Mouse (Mus musculus) right cerebral cortex, postnatal 36 days (tissue): ENCODE results near the gene Cct5.
"Not testable (repeated sequence)": the region's sequence is repeated elsewhere in the genome, so short reads cannot be mapped to it uniquely, and the experiment has no call there.

Experiments used
- DNase-seq, 2 experiments: peaks; one replicate each; pipeline ENCODE4 v3.0.0; 2022; ENCODE audit warnings: low spot score in 2 of 2, mixed read lengths in 1 of 2

Gene Cct5

GRCm38 (mm10) chr15:31599834-31600233 is 1.8 kb downstream of the Cct5 start:
- DNase-seq = no peak

GRCm38 (mm10) chr15:31595651-31596050 is 6.0 kb downstream of the Cct5 start:
- no peak for DNase-seq

DNA sequence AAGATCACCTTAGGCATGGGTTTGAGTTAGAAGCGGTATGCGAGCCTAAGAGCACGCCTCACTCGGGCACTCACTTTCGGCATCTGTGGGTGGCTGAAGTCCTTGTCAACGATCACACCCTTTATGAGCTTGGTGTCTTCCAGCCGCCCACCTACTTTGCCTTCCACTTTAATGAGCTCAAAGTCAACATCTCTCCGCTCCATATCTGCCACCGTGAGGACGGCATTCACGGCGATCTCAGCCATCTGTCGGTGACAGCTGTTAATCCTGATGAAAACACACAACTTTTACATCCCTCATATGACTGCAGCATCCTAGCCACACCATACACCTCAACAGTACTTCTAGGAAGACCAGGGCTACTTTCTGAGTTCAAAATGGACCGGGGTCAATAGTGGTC is 7.3 kb downstream of the Cct5 start:
- DNase-seq = no peak

- no peak for DNase-seq
These were observed 9.1 kb downstream of the Cct5 start for GRCm38 (mm10) chr15:31592531-31592930.

- DNase-seq = no peak
These were observed 11.4 kb downstream of the Cct5 start for GRCm38 (mm10) chr15:31590176-31590575.

GRCm38 (mm10) chr15:31588989-31589640 is 12.5 kb downstream of the Cct5 start:
- no peak for DNase-seq

DNA sequence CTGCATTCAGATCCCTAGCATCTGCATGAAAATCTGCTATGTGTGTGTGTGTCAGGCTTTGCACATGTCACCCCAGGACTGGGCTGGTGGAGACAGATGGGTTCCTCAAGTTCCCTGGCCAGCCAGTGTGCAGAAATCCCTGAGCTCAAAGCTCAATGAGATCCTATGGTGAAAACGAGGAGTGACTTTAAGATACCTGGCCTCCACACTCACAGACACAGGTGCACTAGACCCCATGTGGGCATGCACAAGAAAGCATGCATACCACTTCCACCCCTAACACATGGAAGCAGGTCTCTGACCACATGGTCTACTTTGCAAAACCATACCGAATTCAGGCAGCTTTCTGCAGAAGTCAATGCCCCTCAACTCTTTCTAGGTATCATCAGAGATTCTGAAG is 13.8 kb downstream of the Cct5 start:
- DNase-seq = no peak

- DNase-seq = peak; percentile 83 to 86
These were observed 15.1 kb downstream of the Cct5 start for GRCm38 (mm10) chr15:31586519-31586918.

- DNase-seq = no peak
These were observed 15.5 kb downstream of the Cct5 start for GRCm38 (mm10) chr15:31586088-31586487.

DNA sequence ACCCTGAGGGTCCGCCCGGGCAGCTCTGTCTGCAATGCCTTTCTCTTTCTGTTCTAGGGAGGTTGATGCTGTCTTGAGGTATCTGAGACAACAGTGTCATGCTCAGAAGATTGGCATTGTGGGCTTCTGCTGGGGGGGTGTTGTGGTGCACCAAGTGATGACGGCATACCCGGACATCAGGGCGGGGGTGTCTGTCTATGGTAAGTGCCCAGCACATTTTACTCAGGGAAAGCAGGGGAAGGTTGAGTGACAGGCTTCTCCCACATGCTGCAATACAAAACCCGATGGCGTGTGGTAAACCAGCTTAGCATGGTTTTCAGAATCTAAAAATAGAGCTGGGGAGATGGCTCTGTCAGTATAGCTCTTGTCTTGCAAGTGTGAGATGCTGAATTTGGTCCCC is 16.4 kb downstream of the Cct5 start:
- DNase-seq = peak in 1 of 2 experiments; percentile 59

- no peak for DNase-seq
These were observed 18.1 kb downstream of the Cct5 start for GRCm38 (mm10) chr15:31583304-31584085.

DNA sequence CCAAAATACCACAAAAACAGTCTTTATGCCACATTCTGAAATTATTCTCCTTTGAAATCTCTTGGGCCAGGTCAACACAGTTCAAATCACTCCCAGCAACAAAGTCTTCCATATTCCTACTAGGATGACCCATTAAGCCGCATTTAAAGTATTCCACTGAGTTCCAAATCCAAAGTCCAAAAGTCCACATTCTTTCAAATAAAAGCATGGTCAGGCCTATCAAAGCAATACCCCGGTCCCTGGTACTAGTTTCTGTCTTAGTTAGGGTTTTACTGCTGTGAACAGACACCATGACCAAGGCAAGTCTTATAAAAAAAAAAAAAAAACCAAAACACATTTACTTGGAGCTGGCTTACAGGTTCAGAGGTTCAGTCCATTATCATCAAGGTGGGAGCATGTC is 20.5 kb downstream of the Cct5 start:
- DNase-seq = not testable (repeated sequence)

DNA sequence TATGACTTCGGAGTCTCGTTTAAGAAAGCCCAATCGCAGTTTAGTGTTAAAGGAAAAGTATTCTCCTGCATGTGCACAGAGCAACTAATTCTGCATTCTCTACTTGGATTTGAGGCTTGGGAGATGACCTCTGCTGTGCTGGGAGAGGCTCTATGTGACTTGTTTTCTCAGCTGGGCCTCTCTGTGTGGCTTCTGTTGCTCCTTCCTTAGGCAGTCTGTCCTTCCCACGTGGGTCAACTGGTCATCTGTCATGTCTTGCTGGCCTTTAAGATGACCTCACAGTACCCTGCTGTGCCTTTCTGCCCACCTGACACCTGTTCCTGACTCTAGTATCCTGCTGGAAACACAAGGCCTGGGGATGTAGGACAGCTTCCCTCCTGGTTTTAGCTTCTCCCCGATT is 25.5 kb downstream of the Cct5 start:
- DNase-seq = no peak

- no peak for DNase-seq
These were observed 27.9 kb downstream of the Cct5 start for GRCm38 (mm10) chr15:31573692-31574091.

DNA sequence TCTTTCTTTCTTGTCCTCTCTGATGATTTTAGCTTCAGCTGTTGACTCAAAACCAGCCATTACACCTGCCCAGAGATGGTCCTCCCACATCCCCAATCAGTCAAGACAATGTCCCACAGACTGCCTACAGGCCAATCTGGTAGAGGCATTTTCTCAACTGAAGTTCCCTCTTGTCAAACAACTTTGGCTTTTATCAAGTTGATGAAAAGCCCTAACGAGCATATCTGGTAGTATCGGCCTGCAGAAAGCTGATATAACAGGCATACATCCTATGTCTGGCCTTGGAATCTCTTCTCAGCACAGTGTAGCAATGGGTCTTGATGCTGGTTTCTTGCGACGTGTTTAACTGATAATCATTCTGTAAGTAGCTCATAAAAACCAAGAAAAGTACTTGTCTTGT is 28.3 kb downstream of the Cct5 start:
- no peak for DNase-seq

GRCm38 (mm10) chr15:31571906-31572722 is 29.5 kb downstream of the Cct5 start:
- peak; percentile 40 to 47 for DNase-seq

GRCm38 (mm10) chr15:31570959-31571358 is 30.6 kb downstream of the Cct5 start:
- no peak for DNase-seq

GRCm38 (mm10) chr15:31569325-31570022 is 32.1 kb downstream of the Cct5 start:
- no peak for DNase-seq

GRCm38 (mm10) chr15:31568581-31568996 is 33.0 kb downstream of the Cct5 start:
- no peak for DNase-seq

- no peak for DNase-seq
These were observed 34.2 kb downstream of the Cct5 start for GRCm38 (mm10) chr15:31567431-31567830.

DNA sequence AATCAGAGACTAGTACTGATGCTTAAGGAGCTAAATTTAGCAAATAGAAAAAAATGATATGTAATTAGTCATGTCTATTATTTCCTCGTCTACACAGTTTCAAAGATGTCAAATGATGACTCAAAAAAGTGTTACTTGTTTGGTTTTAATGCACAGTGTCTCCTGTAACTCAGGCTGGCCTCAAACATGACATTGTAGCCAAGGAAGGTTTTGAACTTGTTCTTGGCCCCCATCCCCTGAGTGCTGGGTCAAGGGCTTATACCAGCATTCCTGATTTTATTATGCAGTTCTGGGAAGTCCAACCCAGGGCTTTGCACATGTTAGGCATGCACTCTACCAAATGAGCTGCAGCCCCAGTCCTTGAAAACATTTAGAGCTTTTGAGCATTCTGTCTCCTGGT is 35.8 kb downstream of the Cct5 start:
- no peak for DNase-seq

GRCm38 (mm10) chr15:31565184-31565583 is 36.4 kb downstream of the Cct5 start, which contains the start of gene Cmbl:
Gene Cmbl, plus strand, starts transcription at chr15:31565389.
- DNase-seq = no peak
